Mouse (Mus musculus): ENCODE results near the gene Araf.

- TF ChIP-seq CTCF (IDR thresholded peaks at IDR 0.05; ENCODE audit: low read depth, low read length), result no peak
- TF ChIP-seq GATA1 (IDR thresholded peaks at IDR 0.05; ENCODE audit: borderline replicate concordance, low read length), result no peak
- no peak for TF ChIP-seq POLR2AphosphoS5 (IDR thresholded peaks at IDR 0.05; ENCODE audit: insufficient replicate concordance, low read depth, low read length)
- no peak for TF ChIP-seq TAL1 (conservative IDR thresholded peaks at IDR 0.05; ENCODE audit: low read depth, low read length)
- TF ChIP-seq GATA2 (IDR thresholded peaks at IDR 0.05; ENCODE audit: borderline replicate concordance, low read depth, low read length), result no peak
These were observed at the start of gene Araf for GRCm38 (mm10) chrX:20797681-20798080.

Measured in G1E (cell line).